Mouse (Mus musculus) layer of hippocampus, adult 8-10 months (tissue): ENCODE results near the gene Ap2b1. TPM values are rescaled to one million over a fixed set of nuclear protein-coding genes. Genes with fewer than 3 reads are reported as not detected.

Experiments used
- DNase-seq, 2 experiments: peaks; one replicate each; pipeline ENCODE4 v3.0.0; 2022; ENCODE audit warnings: low spot score in 2 of 2
- total RNA-seq, 4 experiments: library from RNA; stranded (reverse); gene quantifications; 2 replicates each; pipeline ENCODE4 v1.2.4; 2022

Gene Ap2b1
- total RNA-seq, 4 experiments from 2014 or later = 281 to 326 (median 296) TPM

- no peak for DNase-seq
These were observed 96.1 kb downstream of the Ap2b1 start for GRCm38 (mm10) chr11:83394802-83395439.

DNA sequence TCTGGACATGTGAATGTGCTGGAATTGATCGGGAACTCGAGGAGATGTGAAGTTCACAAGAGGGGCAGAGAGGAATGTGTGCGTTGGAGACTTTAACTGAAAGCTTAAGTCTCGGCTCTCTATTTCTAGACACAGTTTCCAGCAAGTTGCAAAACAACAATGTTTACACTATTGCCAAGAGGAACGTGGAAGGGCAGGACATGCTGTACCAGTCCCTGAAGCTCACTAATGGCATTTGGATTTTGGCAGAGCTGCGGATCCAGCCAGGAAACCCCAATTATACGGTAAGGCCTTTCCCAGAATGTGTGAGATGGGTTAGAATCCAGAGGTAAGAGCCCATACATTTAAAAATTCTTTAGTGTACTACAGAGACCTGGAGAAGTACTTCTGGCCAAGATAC lies 98.8 kb downstream of the Ap2b1 start:
- no peak for DNase-seq

GRCm38 (mm10) chr11:83398724-83399123 lies 99.9 kb downstream of the Ap2b1 start:
- DNase-seq = no peak

DNA sequence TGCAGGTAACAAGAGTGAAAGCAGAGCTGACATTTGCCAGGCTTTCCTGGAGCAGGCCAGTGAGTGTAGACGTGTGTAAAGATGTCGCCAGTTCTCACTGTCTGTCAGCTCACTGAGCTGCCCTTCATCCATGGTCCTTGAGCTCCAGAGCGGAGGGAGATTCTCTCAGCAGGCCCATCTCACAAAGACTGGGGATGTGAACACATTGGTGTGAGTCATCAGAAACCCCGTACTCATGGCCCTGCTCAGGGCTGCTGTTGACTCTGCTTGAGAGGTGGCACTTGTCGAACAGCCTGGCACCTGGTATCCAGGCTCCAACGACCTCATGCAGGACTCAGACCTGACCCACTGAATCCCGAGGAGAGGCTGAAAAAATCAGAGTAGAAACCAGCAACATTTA lies 105.0 kb downstream of the Ap2b1 start:
- DNase-seq = no peak

GRCm38 (mm10) chr11:83406391-83406790 lies 107.6 kb downstream of the Ap2b1 start:
- no peak for DNase-seq

- no peak for DNase-seq
These were observed 109.4 kb downstream of the Ap2b1 start for GRCm38 (mm10) chr11:83408242-83408641.

- DNase-seq = no peak
These were observed 110.4 kb downstream of the Ap2b1 start, which contains the start of gene Rasl10b for GRCm38 (mm10) chr11:83409087-83409754. Gene Rasl10b, plus strand, starts transcription at chr11:83409137.

DNA sequence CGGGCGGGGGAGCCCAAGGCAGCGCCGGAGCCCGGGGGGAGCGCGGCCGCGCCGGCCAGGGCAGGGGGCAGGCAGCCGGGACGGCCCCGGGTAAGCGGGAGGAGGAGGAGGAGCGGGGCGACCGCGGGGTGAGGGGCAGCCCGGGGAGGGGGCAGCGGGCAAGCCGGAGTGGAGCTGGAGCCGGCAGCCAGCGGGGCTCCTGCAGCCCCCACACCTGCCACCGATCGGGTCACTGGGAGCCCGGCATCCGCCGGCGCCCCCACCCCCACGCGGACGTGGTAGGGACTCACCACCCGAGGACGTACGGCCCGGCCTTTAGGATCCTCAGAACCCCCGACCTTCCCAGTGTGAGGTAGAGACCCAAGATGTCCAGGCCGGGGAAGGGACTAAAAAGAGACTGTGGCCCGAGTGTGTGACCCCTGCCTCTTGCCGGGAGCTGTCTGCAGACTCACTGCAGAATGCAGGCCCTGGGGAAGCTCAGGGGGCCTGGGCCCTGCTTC lies 111.0 kb downstream of the Ap2b1 start:
- DNase-seq = no peak

- DNase-seq = no peak
These were observed 111.7 kb downstream of the Ap2b1 start for GRCm38 (mm10) chr11:83410510-83410909.

DNA sequence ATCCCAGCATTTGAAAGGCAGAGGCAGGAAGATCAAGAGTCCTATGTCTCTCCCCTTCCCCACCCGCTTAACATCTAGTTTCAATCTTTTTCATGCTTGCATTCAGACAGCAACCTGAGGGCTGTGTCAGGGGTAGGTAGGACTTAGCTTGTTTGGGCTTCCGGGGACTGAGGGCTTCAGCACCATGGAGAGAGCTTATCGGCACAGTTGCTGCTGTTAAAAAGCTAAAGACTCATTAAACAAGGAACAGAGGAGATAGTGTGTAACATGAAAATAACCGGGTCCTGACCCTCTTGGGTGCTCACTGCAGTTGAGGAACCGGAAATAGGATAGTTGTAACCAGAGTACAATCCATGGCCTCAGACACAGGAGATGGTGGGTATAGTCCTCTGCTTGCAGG lies 118.3 kb downstream of the Ap2b1 start:
- no peak for DNase-seq

GRCm38 (mm10) chr11:83417708-83418107 lies 118.9 kb downstream of the Ap2b1 start:
- DNase-seq = peak in 1 of 2 experiments; percentile 45

GRCm38 (mm10) chr11:83418566-83418965 lies 119.7 kb downstream of the Ap2b1 start:
- DNase-seq = peak in 1 of 2 experiments; percentile 66

DNA sequence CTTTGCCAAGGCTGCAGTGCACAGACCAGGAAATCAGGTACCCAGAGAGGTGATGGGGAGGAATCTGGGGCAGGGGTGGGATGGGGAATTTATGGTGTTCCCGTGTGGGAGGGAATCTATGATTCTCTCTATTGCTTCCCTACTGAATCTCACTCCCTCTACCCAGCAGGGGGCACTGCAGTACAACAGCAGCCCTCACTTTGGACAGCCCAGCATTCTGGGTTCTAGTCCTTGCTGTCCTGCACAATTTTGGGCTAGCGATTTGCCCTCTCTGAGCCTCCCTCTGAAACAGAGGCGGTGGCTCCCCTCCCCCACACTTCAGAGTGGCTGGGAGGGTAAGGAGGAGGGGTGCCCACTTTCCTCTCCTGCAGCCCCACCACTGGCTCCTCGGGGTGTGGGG lies 121.5 kb downstream of the Ap2b1 start:
- no peak for DNase-seq

DNA sequence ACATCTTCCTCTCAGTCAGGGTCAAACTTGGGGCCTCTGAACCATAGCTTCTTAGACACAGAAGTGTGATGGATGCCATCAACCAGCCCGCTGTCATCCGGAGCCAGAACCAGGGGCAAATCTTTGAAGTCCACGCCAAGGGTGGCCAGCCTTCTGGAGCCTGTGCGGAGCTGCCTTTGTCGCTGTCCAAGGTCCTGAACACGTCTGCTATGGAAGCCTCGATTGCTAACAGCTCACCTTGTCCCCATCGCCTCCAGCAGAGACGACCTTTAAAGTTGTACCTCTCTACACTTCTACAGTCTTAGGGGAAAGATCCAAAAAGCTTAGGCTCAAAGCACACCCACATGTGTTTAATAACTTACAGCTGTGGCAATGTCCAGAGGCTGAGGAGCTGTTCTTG lies 122.5 kb downstream of the Ap2b1 start:
- no peak for DNase-seq

DNA sequence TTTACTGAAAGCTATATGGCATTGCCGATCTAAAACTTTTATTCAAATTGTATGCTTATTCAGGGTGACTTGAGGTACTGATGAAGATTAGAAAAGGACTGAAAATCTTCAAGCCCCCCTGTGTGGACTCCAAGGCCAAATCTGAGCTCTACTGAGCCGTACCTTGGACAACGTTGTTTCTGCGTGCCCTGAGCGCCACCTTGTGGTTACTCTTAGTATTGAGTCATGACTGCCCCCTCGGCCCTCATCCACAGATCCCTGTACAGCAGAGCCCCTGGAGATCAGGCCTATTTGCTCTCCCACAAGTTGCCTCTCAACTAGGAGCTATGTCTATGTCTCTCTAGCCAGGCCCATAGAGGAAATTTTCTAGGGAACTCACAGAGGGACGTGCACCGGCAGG lies 125.9 kb downstream of the Ap2b1 start:
- DNase-seq = peak in 1 of 2 experiments; percentile 81

DNA sequence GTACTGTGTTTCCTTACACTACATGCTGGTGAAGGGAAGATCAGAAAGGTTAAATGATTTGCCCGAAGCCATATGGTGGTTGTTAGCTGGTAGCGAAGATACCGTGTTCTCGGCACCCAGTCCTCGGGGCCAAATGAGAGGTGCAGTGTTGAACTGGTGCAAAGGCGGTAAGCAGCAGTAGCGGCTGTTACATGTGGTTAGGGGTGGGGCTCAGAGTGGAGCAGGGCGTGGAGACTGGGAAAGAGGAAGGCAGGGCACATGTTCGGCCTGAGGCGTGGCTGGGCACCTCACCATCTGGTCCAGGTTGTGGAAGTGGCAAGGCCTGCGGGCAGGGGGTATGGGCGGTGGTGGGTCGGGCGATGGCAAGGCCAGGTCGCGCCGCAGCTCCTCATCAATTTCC lies 128.1 kb downstream of the Ap2b1 start:
- no peak for DNase-seq

- DNase-seq = no peak
These were observed 130.5 kb downstream of the Ap2b1 start, which contains the start of gene Gas2l2 for GRCm38 (mm10) chr11:83429355-83429754. Gene Gas2l2, minus strand, starts transcription at chr11:83429455.

DNA sequence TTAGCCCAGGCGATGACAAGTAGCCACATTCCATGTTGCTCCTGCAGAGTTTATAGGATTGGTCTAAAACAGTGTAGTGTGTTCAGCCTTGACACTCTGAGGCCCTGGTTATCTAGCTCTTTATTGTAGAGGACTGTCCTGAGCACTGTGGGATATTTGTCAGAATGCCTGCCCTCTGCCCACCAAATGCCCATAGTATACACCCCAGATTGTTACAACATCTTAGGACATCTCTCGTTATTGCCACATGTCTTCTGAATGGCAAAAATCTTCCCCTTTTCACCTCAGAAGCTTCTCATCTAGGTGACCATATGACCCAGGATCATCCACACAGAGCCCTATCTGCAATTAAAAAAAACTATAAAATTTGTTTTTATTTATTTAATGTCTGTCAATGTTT lies 133.7 kb downstream of the Ap2b1 start:
- DNase-seq = no peak

DNA sequence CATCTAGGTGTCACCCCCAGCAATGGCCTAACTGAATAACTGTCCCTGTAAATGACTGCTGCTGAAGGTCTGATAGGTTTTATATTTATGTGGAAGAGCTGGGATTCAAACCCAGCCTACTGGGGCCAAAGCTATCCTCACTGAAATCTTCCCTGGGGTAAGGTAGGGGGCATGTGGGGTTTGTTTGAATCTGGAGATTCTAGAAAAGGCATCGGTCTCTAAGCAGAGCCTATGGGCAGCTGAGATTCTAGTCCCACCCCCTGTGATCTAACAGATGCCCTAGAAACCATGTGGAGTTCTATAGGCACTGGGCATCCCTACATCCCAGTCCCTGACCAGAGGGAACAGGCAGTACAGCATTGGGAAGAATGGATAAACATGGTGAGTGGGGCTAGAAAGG lies 138.6 kb downstream of the Ap2b1 start, which contains the start of gene 1700020L24Rik:
1700020L24Rik (plus strand) TSS at position 301 of the 400 bp plus-strand sequence.
- no peak for DNase-seq

- DNase-seq = no peak
These were observed 140.7 kb downstream of the Ap2b1 start for GRCm38 (mm10) chr11:83439426-83440060.

DNA sequence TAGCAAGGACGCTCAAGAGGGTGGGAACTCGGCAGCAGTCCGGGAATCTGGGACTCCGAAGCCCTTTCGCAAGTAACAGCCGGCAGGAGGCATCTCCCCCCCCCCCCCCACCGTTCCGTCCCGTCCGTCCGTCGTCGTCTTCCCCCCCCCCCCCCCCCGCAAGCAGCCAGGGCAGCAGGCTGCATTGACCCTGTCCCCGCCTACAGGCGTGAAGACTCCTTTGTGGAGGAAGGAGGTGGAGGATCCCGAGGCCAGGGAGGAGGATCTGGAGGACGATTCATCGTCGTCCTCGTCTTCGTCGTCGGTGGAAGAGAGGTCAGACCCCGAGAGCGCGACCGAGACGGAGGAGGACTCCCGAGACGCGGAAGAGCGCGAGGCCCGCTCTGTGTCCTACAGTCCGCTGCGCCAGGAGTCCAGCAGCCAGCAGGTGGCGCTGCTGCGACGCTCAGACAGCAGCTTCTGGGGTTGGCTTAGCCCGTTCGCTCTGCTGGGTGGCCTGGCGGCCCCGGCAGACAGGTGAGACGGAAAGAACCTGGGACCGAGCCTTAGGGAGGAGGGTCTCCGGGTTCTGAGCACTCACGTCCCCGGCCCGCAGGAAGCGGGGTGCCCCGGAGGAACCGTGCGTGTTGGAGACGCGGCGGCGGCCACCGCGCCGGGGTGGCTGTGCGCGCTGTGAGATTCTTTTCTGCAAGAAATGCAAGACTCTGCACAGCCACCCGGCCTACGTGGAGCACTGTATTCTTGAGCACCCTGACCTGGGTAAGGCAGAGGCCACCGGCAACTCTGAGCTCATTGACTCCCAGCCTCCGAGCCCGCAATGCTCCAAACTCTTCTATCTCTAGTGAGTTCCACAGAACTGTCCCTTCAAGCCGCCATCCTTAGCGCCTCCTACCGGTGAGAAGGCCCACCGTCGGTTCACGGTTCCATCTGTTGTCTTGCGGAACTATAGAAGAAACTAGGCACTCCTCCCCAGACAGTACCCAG lies 141.5 kb downstream of the Ap2b1 start:
- DNase-seq = peak; percentile 71 to 90
